Mouse (Mus musculus) right cerebral cortex, postnatal 14 days (tissue): ENCODE data around the gene D930048N14Rik.
"Not testable (repeated sequence)": the region's sequence is repeated elsewhere in the genome, so short reads cannot be mapped to it uniquely, and the experiment has no call there.

Experiments used
- DNase-seq: peaks from one replicate; pipeline ENCODE4 v3.0.0; 2022

The D930048N14Rik gene

DNA sequence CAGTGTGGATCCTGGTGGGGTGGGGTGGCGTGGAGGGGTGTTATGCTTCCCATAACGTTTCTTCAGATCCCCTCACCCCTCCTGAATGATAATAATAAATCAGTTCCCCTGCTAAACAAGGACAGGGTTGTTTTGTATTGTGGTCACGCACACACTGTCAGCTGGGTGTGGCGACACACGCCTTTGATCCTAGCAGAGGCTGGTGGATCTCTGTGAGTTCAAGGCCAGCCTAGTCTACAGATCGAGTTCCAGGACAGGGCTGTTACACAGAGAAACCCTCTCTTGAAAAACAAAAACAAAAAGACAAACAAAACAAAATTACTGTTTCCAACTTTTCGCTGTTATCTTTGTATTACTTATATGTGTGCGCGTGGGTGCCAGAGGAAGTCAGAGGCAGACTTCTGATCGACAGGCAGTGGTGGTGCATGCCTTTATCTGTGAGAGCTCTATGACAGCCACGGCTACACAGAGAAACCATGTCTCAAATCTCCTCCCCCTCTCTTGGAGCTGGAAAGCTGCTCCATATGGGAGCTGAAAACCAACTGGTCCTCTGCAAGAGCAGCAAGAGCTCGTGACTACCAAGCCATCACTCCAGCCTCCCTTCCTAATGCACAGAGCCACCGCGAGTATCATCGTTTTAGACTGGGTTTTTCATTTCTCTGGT, 21.0 kb upstream of the D930048N14Rik start:
- DNase-seq: no peak

DNA sequence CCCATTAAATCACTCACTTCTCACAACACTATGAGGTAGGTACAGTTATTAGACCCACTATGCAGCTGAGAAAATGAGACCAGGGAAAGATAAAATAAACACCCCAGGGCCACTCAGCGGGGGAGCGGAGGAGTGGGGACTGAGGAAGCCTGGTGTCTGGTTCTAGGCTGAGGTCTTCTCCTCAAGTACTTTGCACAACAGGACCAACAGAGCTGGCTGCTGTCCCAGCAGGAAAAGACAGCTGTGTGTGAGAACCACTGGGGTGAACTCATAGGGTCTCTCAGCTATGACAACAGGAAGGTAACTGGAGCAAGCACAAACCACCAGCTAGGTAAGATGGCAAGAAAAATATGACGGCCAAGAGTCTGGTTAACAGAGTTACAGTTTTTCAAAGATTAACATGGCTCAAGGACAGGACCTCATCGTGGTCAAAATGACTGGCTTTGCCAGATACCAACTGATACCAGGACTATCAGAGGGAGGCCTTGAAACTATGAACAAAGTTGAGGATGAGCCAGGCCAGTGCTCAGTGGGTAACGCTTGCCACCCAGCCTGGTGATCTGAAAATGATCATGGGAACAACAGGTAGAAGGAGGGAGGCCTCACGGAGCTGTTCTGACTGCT, 18.5 kb upstream of the D930048N14Rik start:
- DNase-seq: no peak

DNA sequence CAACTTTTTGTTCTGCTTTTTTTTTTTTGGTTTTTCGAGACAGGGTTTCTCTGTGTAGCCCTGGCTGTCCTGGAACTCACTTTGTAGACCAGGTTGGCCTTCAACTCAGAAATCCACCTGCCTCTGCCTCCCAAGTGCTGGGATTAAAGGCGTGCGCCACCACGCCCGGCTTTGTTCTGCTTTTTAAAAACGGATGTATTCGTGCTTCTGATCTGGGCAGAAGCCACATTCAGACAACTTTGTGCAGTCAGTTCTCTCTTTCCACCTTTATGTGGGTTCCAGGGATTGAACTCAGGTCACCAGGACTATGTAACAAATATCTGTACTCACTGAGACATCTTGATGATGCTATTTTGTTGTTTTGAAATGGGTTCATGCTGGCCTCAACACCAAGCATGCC, 17.6 kb upstream of the D930048N14Rik start:
- not testable (repeated sequence) for DNase-seq

- no peak for DNase-seq
Observed at GRCm38 (mm10) chr11:51633721-51634120, 17.0 kb upstream of the D930048N14Rik start.

GRCm38 (mm10) chr11:51635127-51635524, 15.6 kb upstream of the D930048N14Rik start:
- no peak for DNase-seq

DNA sequence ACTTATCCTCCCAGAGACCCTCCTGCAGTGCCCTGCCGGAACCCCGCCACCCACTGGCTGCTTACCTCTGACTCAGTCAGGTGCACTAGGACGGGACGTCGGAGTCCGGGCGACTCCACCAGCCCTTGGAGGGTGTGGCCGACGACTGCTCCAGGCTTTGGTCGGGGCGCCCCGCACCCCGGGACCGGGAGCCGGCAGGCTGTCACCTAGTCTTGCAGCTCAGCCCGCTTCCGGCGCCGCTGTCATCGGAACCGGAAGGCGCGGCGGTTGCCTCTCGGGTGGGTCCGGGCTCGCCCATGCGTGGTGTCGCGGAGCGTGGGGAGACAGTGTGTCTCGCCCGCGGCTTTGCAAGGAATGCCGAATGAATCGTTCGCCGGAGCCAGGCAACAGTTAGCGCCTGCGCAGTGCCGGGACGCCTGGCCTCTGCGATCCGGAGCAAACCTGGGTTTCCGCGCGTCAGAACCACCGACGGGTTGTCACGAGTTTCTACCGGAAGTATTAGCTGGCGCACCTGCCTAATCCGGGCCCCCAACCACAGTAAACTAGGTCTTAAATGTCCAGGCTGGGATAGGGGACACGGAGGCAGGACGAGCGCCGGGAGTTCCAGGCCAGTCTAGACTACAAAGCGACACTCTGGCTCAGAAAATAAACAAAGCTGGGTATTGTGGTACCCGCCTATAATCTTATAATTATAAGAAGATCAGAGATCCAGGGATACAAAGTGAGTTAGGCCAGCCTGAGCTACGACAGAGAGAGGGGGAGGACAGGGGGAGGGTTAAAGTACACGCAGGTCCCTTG, 15.0 kb upstream of the D930048N14Rik start, which contains the start of gene Rmnd5b:
Gene Rmnd5b (minus strand): TSS at position 372 of the 798 bp plus-strand sequence.
- peak; percentile 94 for DNase-seq

GRCm38 (mm10) chr11:51636323-51636684, 14.4 kb upstream of the D930048N14Rik start:
- peak; percentile 44 for DNase-seq

DNA sequence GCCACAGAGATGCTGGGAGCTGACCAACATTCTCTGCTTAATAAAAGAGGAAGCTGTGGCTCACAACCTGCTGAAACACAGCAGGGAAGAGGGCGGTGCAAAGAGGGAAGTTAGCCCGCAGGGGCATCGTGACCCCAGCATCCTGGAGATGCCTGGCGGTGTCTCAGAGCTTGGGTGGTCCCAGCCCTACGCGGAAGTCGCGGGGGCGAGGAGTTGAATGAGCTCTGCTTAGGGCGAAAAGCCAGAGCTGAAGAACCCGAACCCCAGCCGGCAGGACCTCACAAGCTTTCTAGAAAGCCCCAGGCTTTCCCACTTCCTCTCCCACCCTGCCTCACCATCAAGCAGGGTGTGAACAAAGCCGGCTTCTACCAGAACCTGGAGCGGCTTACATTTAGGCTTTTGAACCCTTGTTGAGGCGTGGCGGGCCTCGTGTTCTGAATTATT, 12.8 kb upstream of the D930048N14Rik start:
- DNase-seq: no peak

GRCm38 (mm10) chr11:51638497-51638896, 12.3 kb upstream of the D930048N14Rik start:
- DNase-seq: no peak

DNA sequence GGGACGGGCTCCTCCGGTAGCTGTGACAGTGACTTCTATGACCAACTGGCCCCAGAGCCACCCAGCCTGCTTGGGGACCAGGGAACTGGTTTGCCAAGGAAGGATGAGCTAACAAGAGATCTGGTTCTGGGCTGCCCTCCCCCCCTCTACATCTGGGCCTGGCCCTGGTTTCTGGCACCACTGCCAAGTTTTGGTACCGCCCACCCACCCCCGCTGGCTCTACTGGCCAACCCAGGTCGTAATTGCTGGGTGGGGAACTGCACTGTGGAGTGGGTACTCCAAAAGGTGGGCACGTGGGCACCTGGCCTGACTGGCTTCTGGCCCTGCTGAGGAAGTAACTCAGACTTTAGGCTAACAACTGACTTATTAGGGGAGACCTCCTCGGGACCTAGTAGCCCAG, 10.0 kb upstream of the D930048N14Rik start:
- no peak for DNase-seq

DNA sequence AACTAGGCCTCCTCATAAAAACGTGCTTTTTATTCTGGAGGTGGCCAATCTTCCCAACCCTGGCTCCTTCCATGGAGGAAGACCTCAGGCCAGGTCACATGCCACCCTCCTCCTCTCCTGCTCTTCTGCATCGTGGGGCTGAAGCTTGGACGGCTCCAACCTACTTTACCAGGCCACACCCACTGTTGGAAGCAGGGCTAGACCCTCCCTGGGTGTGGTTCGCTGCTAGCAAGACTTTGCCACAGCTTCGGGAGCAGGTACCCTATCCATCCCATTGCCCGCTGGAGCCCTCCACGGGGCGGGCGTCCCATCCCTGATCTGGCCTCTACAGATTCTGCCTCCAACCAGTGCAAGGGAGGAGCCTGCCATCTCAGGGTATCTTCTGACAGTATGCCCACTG, 7.6 kb upstream of the D930048N14Rik start:
- DNase-seq: no peak

DNA sequence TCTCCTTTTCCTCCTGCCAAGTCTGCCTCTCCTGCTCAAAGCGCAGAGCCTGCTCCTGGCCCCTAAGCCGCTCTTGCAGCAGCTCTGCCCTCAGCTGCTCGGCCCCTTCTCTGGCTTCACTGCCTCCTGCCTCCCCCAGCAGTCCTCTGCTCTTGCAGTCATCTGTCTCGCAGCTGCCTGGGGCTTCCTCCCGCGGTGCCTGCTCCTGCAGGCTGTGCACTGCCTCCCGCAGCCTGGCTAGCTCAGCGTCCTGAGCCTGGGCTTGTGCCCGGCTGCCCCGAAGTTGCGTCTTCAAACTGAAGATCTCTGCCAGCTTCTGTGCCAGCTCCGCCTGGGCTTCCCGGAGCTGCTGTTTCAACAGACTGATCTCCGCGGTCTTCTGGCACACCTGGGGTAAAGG, 7.0 kb upstream of the D930048N14Rik start:
- no peak for DNase-seq

- DNase-seq: no peak
Observed at GRCm38 (mm10) chr11:51644217-51644616, 6.5 kb upstream of the D930048N14Rik start.

DNA sequence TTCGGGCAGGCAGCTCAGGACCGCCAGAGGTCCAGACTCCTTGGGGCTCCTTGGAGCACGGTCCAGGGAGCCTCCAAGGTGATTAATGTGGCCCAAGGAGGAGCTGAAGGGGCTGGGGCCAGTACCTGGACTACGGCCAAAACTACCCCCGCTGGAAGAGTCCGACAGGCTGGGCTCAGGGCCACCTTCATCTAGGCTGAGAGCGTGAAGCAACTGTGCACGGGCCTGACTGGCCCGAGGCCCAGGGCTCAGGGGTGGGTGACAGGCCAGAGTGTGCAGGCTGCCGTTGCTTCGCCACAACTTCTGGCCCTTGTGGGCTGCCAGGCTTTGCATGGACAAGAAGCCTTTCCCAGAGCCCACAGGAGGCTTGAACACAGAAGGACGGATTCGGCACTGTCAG, 5.5 kb upstream of the D930048N14Rik start:
- no peak for DNase-seq

DNA sequence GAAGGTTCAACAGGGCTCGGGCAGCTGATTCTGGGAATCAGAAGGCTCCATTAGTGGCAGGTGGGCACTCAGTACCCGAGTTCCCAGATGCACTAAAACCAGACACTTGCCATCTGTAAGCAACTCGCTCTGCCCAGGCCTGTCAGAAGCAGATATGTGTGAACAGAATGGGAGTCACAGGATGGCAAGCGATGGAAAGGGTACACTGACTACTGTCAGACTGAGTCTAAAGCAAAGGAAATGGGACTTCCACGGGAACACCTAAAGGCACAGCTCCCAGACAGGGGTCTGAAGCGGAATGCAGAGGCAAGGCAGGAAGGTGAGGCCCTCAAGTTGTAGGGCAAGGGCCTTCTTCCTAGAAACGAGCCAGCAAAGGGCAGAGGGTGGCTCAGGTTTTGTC, 4.5 kb upstream of the D930048N14Rik start:
- DNase-seq: no peak

DNA sequence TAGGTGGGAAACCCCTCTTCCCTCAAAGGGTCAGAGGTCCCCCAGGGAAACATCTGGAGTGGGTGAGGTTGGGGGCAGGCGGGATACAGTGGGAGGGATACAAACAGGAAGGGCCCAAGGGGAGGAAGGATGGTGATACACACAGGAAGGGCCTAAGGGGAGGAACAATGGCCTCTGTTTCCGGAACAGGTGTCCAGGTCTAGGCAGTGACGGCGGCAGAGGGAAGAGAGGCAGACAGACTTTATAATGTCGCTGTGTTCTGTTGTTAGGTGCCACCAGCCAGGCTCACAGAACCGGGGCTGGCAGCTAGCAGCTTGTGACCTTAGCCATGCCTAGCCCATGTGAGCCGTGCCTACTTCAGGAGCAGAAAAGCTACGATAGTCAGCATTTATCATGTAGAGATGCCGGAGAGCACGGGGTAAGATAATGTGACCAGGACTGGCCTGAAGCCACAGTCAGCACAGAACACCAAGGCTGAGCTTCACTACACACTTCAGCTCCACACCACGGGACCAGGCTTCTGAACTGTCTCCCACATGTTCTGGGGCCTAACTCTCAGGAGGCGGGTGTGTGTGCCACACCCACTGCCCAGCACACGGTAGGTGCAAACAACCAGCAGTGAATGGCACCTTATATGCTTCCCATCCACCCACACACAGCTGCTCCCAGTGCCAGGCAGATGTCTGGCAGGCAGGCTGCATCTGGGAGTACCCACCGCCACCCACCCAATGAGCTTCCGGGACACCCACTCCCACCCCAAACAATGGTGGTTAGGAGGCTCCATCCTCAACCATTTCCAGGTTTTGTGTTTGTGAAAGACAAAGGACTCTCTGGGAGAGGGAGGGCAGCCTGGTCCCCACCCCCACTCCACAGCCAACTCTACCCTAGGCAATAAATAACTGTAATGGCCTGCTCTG, 3.7 kb upstream of the D930048N14Rik start:
- no peak for DNase-seq

GRCm38 (mm10) chr11:51648566-51648965, 2.2 kb upstream of the D930048N14Rik start:
- DNase-seq: no peak

DNA sequence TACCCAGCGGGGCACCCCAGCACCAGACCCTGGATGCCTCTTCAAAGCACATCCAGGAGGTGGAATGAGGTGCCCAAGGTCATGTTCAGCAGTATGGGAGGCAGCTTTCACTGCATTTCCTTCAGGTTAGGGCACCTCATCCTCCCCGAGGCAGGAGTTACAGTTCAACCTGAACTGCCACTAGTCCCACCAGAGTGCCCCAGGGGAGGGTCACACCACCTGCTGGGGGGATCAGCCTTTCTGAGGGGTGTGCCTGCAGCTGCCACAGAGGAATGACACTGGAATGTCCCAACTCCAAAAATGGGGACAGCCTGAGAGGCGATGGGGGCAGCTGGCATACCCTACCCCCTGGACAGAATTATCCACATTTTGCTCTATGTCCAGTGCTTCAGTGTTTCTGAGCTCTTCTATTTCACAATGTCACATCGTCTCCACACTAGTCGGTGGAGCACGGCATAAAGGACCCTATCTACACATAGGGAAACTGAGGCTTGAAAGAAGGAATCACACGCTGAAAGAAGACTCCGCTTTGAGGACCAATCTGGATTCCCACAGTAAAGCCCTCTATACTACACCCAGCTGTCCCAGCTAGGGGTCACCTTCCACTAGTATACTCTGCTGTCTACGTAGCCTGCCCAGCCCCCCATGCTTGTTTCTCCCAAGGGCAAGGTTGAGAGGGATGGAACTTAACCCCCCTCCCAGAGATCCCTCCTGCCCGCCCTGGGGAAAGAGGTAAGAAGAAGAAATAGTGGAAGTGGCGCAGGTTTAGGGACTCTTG, 1.5 kb upstream of the D930048N14Rik start:
- no peak for DNase-seq

GRCm38 (mm10) chr11:51649889-51650199, 910 bp upstream of the D930048N14Rik start:
- DNase-seq: no peak

DNA sequence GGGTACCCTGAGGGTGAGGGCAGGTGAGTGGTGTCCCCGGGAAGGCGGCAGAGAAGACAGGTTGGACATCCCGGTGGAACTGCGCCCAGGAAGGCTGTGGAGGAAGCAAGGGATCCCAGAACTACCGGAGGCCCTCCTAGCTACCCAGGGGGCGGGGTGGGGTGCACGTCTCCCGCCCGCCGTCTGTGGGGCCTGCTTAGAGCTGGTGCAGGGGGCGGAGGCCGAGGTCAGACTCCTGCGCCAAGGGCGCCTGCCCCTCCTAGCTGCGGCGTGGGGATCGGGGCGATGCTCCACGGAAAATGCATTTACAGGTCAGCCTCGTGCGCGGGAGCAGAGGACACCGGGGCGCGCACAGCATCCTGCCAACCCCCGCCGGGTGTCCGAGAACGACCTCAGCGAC, 493 bp upstream of the D930048N14Rik start:
- no peak for DNase-seq

GRCm38 (mm10) chr11:51652889-51653418, 2.2 kb downstream of the D930048N14Rik start:
- no peak for DNase-seq

GRCm38 (mm10) chr11:51653736-51654135, 3.0 kb downstream of the D930048N14Rik start:
- no peak for DNase-seq
